Mouse (Mus musculus): ENCODE measurements at regions not wholly inside any gene's neighbourhood (a gene's known extent, or its start where the extent isn't known, plus 50 kb on each side); places are given as distances from the start of the nearest gene placed in this dataset.

DNA sequence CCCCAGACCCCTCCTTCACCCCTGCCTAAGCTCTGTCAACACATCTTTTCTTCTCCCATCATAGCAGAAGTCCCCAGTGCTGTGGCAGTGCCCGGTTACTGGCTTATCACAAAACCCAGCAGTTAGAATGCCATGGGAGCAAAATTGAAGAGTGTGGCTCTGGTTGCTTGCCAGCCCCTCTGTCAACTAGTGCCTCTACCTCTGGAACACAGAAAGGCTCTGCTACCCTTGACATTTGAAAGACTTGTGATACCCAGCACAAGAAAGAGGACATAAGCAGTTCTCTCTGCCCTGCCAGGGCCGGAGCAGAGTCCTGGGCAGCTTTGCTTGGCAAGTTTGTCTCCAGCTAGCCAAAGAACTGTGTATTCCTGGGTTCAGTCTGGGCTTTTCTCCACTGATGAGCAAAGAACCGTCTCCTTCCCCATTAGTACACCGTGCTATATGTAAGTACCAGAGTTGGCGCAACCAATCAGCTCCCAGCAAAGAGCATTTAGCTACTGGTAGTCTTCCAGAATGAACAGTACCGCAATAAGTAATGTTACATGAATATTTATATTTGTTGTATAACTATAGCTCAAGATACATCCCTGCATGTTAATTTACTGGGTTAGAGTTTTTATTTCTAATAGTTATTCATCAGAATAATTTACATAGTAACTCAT, 137.5 kb upstream of the Arg1 start:
- no peak overlapping the region for H3K9ac ChIP-seq (replicated peaks)
- no peak for ATAC-seq (ENCODE audit: low FRiP score, low read depth)
- H3K27ac ChIP-seq (replicated peaks): no peak overlapping the region
- no peaks in the 10 kb centered on the region for H3K4me1 ChIP-seq
- no peaks in the 10 kb centered on the region for H3K9me3 ChIP-seq
- H3K4me2 ChIP-seq (replicated peaks): no peak overlapping the region
- no peaks in the 10 kb centered on the region for H3K27me3 ChIP-seq
- H3K4me3 ChIP-seq: no peak overlapping the region
- WGBS: 92% methylated on average over 6 of the region's 6 CpGs
- H3K36me3 ChIP-seq: no peaks in the 10 kb centered on the region

GRCm38 (mm10) chr10:25061402-25062055, 134.2 kb upstream of the Arg1 start:
- Histone ChIP-seq H3K9ac (replicated peaks) (no peak overlapping the region), H3K36me3 (no peaks in the 10 kb centered on the region), H3K4me1 (no peaks in the 10 kb centered on the region), H3K27me3 (no peaks in the 10 kb centered on the region), H3K27ac (replicated peaks) (no peak overlapping the region), H3K4me2 (replicated peaks) (no peak overlapping the region), H3K9me3 (no peaks in the 10 kb centered on the region), H3K4me3 (no peak overlapping the region)
- 62% methylated on average over 13 of the region's 13 CpGs for WGBS
- ATAC-seq (ENCODE audit: low FRiP score, low read depth): no peak

- H3K36me3 ChIP-seq: no peaks in the 10 kb centered on the region
- H3K4me3 ChIP-seq: no peak overlapping the region
- H3K9ac ChIP-seq (replicated peaks): no peak overlapping the region
- no peak overlapping the region for H3K4me2 ChIP-seq (replicated peaks)
- WGBS: 83% methylated on average over 11 of the region's 11 CpGs
- no peaks in the 10 kb centered on the region for H3K9me3 ChIP-seq
- ATAC-seq (ENCODE audit: low FRiP score, low read depth): no peak
- H3K27ac ChIP-seq (replicated peaks): no peak overlapping the region
- H3K27me3 ChIP-seq: no peaks in the 10 kb centered on the region
- H3K4me1 ChIP-seq: no peaks in the 10 kb centered on the region
These were observed 131.4 kb upstream of the Arg1 start for GRCm38 (mm10) chr10:25058694-25059093.

DNA sequence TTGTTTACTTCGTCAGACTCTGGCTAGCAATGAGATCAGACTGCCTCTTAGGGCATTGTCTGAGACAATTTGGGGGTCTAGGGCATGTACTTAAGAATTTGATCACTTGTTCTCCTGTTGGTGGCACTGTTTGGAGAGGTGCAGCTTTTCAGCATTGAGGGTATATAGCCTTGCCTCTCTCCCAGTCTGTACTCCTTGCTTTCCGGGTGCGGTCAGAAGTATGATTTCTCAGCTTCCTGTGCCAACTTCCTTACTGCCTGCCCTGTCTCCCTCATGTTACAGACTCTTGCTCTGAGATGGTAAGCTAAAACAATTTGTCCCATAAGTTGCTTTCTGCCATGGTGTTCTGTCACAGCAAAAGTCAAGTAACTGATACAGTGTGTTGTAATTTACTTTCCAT, 124.7 kb upstream of the Arg1 start:
- no peak overlapping the region for H3K4me3 ChIP-seq
- H3K36me3 ChIP-seq: no peaks in the 10 kb centered on the region
- H3K27me3 ChIP-seq: no peaks in the 10 kb centered on the region
- ATAC-seq (ENCODE audit: low FRiP score, low read depth): no peak
- H3K4me1 ChIP-seq: no peaks in the 10 kb centered on the region
- no peak overlapping the region for H3K27ac ChIP-seq (replicated peaks)
- no peak overlapping the region for H3K9ac ChIP-seq (replicated peaks)
- H3K9me3 ChIP-seq: no peaks in the 10 kb centered on the region
- H3K4me2 ChIP-seq (replicated peaks): no peak overlapping the region
- WGBS: 74% methylated on average over 3 of the region's 3 CpGs

GRCm38 (mm10) chr10:25051368-25051874, 124.1 kb upstream of the Arg1 start:
- Histone ChIP-seq H3K27me3 (no peaks in the 10 kb centered on the region), H3K4me2 (replicated peaks) (no peak overlapping the region), H3K4me1 (no peaks in the 10 kb centered on the region), H3K9me3 (no peaks in the 10 kb centered on the region), H3K27ac (replicated peaks) (no peak overlapping the region), H3K36me3 (no peaks in the 10 kb centered on the region), H3K9ac (replicated peaks) (no peak overlapping the region), H3K4me3 (no peak overlapping the region)
- 78% methylated on average over 5 of the region's 5 CpGs for WGBS
- no peak for ATAC-seq (ENCODE audit: low FRiP score, low read depth)

GRCm38 (mm10) chr10:25041221-25041620, 113.9 kb upstream of the Arg1 start:
- H3K36me3 ChIP-seq: no peaks in the 10 kb centered on the region
- H3K27me3 ChIP-seq: no peaks in the 10 kb centered on the region
- no peak overlapping the region for H3K4me2 ChIP-seq (replicated peaks)
- no peak overlapping the region for H3K4me3 ChIP-seq
- no peaks in the 10 kb centered on the region for H3K4me1 ChIP-seq
- 92% methylated on average over 4 of the region's 4 CpGs for WGBS
- no peak overlapping the region for H3K9ac ChIP-seq (replicated peaks)
- no peak overlapping the region for H3K27ac ChIP-seq (replicated peaks)
- no peaks in the 10 kb centered on the region for H3K9me3 ChIP-seq
- no peak for ATAC-seq (ENCODE audit: low FRiP score, low read depth)

GRCm38 (mm10) chr10:25039926-25040325, 112.6 kb upstream of the Arg1 start:
- WGBS: 95% methylated on average over 3 of the region's 3 CpGs
- ATAC-seq (ENCODE audit: low FRiP score, low read depth): no peak
- H3K4me1 ChIP-seq: no peaks in the 10 kb centered on the region
- H3K9me3 ChIP-seq: no peaks in the 10 kb centered on the region
- no peak overlapping the region for H3K4me2 ChIP-seq (replicated peaks)
- H3K27ac ChIP-seq (replicated peaks): no peak overlapping the region
- H3K36me3 ChIP-seq: no peaks in the 10 kb centered on the region
- no peak overlapping the region for H3K9ac ChIP-seq (replicated peaks)
- no peak overlapping the region for H3K4me3 ChIP-seq
- H3K27me3 ChIP-seq: no peaks in the 10 kb centered on the region

DNA sequence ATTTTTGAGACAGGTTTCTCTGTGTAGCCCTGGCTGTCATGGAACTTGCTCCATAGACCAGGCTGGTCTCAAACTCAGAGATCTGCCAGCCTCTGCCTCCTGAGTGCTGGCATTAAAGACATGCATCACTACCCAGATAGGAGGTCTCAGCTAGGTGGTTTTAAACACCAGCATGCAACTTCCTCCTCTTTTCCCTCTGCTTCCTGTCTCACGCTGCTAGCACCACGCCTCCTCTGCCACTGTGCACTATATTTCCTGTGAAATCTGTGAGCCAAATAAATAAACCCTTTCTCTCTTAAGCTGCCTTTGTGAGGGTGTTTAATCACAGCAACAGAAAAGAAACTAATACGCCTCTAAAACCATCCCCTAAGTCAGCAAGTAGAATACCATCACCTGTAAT, 109.6 kb upstream of the Arg1 start:
- Histone ChIP-seq H3K9me3 (no peaks in the 10 kb centered on the region), H3K4me1 (no peaks in the 10 kb centered on the region), H3K27me3 (no peaks in the 10 kb centered on the region), H3K4me3 (no peak overlapping the region), H3K9ac (replicated peaks) (no peak overlapping the region), H3K36me3 (no peaks in the 10 kb centered on the region), H3K27ac (replicated peaks) (no peak overlapping the region), H3K4me2 (replicated peaks) (no peak overlapping the region)
- no peak for ATAC-seq (ENCODE audit: low FRiP score, low read depth)
- WGBS: 84% methylated on average over 3 of the region's 3 CpGs

- Histone ChIP-seq H3K9me3 (no peaks in the 10 kb centered on the region), H3K27me3 (no peaks in the 10 kb centered on the region), H3K27ac (replicated peaks) (no peak overlapping the region), H3K36me3 (no peaks in the 10 kb centered on the region), H3K4me1 (no peaks in the 10 kb centered on the region), H3K4me3 (no peak overlapping the region), H3K9ac (replicated peaks) (no peak overlapping the region), H3K4me2 (replicated peaks) (no peak overlapping the region)
- 79% methylated on average over 6 of the region's 6 CpGs for WGBS
- ATAC-seq (ENCODE audit: low FRiP score, low read depth): no peak
These were observed 108.1 kb upstream of the Arg1 start for GRCm38 (mm10) chr10:25035363-25035762.

GRCm38 (mm10) chr10:25032625-25033024, 105.3 kb upstream of the Arg1 start:
- H3K27me3 ChIP-seq: no peaks in the 10 kb centered on the region
- no peak for ATAC-seq (ENCODE audit: low FRiP score, low read depth)
- H3K4me3 ChIP-seq: no peak overlapping the region
- H3K9ac ChIP-seq (replicated peaks): no peak overlapping the region
- H3K36me3 ChIP-seq: no peaks in the 10 kb centered on the region
- peaks cover 5% of the 10 kb centered on the region; the same call in 1 of the 2 replicates for H3K4me1 ChIP-seq
- no peak overlapping the region for H3K4me2 ChIP-seq (replicated peaks)
- H3K27ac ChIP-seq (replicated peaks): no peak overlapping the region
- H3K9me3 ChIP-seq: no peaks in the 10 kb centered on the region
- WGBS: 64% methylated on average over 1 of the region's 1 CpGs

GRCm38 (mm10) chr10:25029387-25029915, 102.2 kb upstream of the Arg1 start:
- H3K4me1 ChIP-seq: peaks cover 10% of the 10 kb centered on the region
- 0 out of 2 replicates have a peak, but pooled peaks cover 5% of the 10 kb centered on the region for H3K9me3 ChIP-seq
- WGBS: 42% methylated on average over 6 of the region's 6 CpGs
- no peak overlapping the region for H3K27ac ChIP-seq (replicated peaks)
- no peak overlapping the region for H3K9ac ChIP-seq (replicated peaks)
- no peak overlapping the region for H3K4me3 ChIP-seq
- no peak overlapping the region for H3K4me2 ChIP-seq (replicated peaks)
- ATAC-seq (ENCODE audit: low FRiP score, low read depth): no peak; the same call in 1 of the 2 replicates
- H3K27me3 ChIP-seq: no peaks in the 10 kb centered on the region
- H3K36me3 ChIP-seq: no peaks in the 10 kb centered on the region

DNA sequence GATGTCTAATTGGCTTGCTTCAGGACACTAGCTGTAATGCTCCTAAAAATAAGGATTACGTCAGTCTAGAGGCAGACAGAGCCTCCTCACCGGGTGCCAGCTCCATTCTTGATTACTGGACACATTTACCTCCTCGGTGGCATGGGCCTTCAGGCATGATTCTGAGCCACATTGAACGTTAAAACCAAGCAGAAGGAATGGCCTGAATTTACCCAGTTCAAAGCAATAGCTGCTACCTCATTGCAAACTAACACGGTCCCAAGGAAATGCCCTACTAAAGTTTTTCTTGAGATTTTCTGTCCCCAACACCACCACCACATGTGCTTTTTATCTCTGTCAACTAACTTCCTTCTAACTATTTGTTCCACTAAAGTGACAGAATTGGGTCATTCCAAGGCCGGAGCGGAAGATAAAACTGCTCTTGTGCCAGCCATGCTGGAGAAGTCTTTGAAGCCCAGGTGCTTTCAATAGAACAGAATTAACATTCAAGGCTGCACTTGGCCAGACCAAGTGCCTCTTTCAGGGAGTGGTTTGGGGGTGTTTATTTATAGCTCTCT, 96.4 kb upstream of the Arg1 start:
- peak; percentile 60; the same call in 1 of the 2 replicates for ATAC-seq (ENCODE audit: low FRiP score, low read depth)
- H3K36me3 ChIP-seq: no peaks in the 10 kb centered on the region
- 0 out of 2 replicates have a peak, but pooled peaks cover 5% of the 10 kb centered on the region for H3K9me3 ChIP-seq
- no peak overlapping the region for H3K9ac ChIP-seq (replicated peaks)
- H3K4me1 ChIP-seq: peaks cover 5% of the 10 kb centered on the region; the same call in 1 of the 2 replicates
- H3K27me3 ChIP-seq: no peaks in the 10 kb centered on the region
- WGBS: 68% methylated on average over 7 of the region's 7 CpGs
- no peak overlapping the region for H3K27ac ChIP-seq (replicated peaks)
- H3K4me2 ChIP-seq (replicated peaks): no peak overlapping the region
- H3K4me3 ChIP-seq: no peak overlapping the region
